Mouse (Mus musculus) testis, adult 2 months (tissue): ENCODE measurements around the gene Smim14.
"Not testable (repeated sequence)": the region's sequence is repeated elsewhere in the genome, so short reads cannot be mapped to it uniquely, and the experiment has no call there.

Experiments used
- CTCF ChIP-seq: fragments of 200-500 bp; IDR thresholded peaks from 2 replicates; pipeline ENCODE4 v1.5.1; 2012; ENCODE audit warnings: low read depth, mild to moderate bottlenecking, inconsistent platforms, low read length, moderate library complexity; ENCODE audit not compliant: control insufficient read depth, insufficient read depth, insufficient replicate concordance
- POLR2A ChIP-seq: fragments of 200-500 bp; IDR thresholded peaks from 2 replicates; pipeline ENCODE4 v1.6.1; 2012; ENCODE audit warnings: low read depth, mild to moderate bottlenecking, inconsistent platforms, low read length, moderate library complexity; ENCODE audit not compliant: control insufficient read depth

GRCm38 (mm10) chr5:65476739-65477138 is 60.2 kb downstream of the Smim14 start:
- not testable (repeated sequence) for TF ChIP-seq CTCF, POLR2A
